In genomic region chr10:111701138-111701537, GRCm38 (mm10) we compare ENCODE assay signal across 25 mouse cellular contexts.
DNase-seq lines count a peak whose midpoint lies in the region; ATAC-seq and TF ChIP-seq lines count a peak whose summit lies in the region.
"Had no signal": no experiment of that assay in that cellular context is flagged by ENCODE, and none has a peak within 500 bp of the region (broad histone marks: within the 10 kb centered on the region; RNA-seq: fewer than 3 reads in every experiment).

No protein-coding gene starts in this region.

- no peaks in the 10 kb centered on the region for H3K27me3 ChIP-seq in intestine, embryonic 14.5 days (replicated peaks; ENCODE audit: control insufficient read depth, insufficient read depth, low read length)
- no peaks in the 10 kb centered on the region for H3K27me3 ChIP-seq in intestine, postnatal 0 days (replicated peaks; ENCODE audit: control insufficient read depth, insufficient read depth, low read length)
- H3K27me3 ChIP-seq in embryonic facial prominence, embryonic 10.5 days (replicated peaks; ENCODE audit: low read depth, poor library complexity, severe bottlenecking) = no peaks in the 10 kb centered on the region
- H3K27me3 ChIP-seq: intestine, embryonic 15.5 days; limb, embryonic 15.5 days; midbrain, embryonic 12.5 days; stomach, embryonic 15.5 days had no signal

- H3K4me2 ChIP-seq in intestine, embryonic 14.5 days (ENCODE audit: low read length) = no peak overlapping the region
- H3K4me2 ChIP-seq in intestine, postnatal 0 days (replicated peaks; ENCODE audit: low read depth) = no peak overlapping the region
- H3K4me2 ChIP-seq: intestine, embryonic 15.5 days; limb, embryonic 15.5 days; midbrain, embryonic 12.5 days; stomach, embryonic 15.5 days had no signal

- 32% methylated on average over 4 of the region's 4 CpGs for WGBS in intestine, embryonic 14.5 days
- WGBS in intestine, postnatal 0 days = 56% methylated on average over 4 of the region's 4 CpGs
- WGBS in embryonic facial prominence, embryonic 10.5 days = 67% methylated on average over 4 of the region's 4 CpGs

- no peak for TF ChIP-seq CTCF in intestine, postnatal 0 days (IDR thresholded peaks at IDR 0.05; ENCODE audit: low read depth)

- H3K9ac ChIP-seq in intestine, embryonic 14.5 days (ENCODE audit: low read length) = no peak overlapping the region
- H3K9ac ChIP-seq in intestine, postnatal 0 days (ENCODE audit: low read depth, low read length) = no peak overlapping the region
- H3K9ac ChIP-seq: forebrain, postnatal 0 days; intestine, embryonic 15.5 days; limb, embryonic 15.5 days; midbrain, embryonic 12.5 days; stomach, embryonic 15.5 days had no signal

- H3K4me1 ChIP-seq in intestine, embryonic 14.5 days (replicated peaks; ENCODE audit: control insufficient read depth, insufficient read depth, low read length) = peaks cover 10% of the 10 kb centered on the region; the same call in 1 of the 2 replicates
- no peaks in the 10 kb centered on the region for H3K4me1 ChIP-seq in intestine, postnatal 0 days (replicated peaks; ENCODE audit: control insufficient read depth, insufficient read depth, low read length)
- H3K4me1 ChIP-seq in embryonic facial prominence, embryonic 10.5 days = peaks cover 25% of the 10 kb centered on the region
- H3K4me1 ChIP-seq: intestine, embryonic 15.5 days; stomach, embryonic 15.5 days had no signal

- no peak for DNase-seq in intestine, embryonic 14.5 days (ENCODE audit: low spot score)
- peak; percentile 52 for DNase-seq in 416B (ENCODE audit: low read depth)
- DNase-seq in embryonic facial prominence, embryonic 10.5 days (ENCODE audit: low spot score) = no peak
- no peak for DNase-seq in adrenal gland, postnatal 14 days
- no peak for DNase-seq in left cerebral cortex, adult 18-20 months (ENCODE audit: low spot score in 2 of 2)
- DNase-seq: adrenal gland, postnatal 10 days; cerebellum, adult 2 months; cerebellum, postnatal 25 days; forebrain, postnatal 0 days; gastrocnemius, postnatal 36 days; heart, postnatal 4 days; kidney, adult 9 months; kidney, postnatal 4 days; left cerebral cortex, postnatal 4 days; right cerebral cortex, adult 18-20 months; right cerebral cortex, postnatal 4 days; thymus, adult 18-20 months; thymus, postnatal 4 days had no signal

- H3K9me3 ChIP-seq in intestine, embryonic 14.5 days (ENCODE audit: control insufficient read depth, low read length) = peaks cover 5% of the 10 kb centered on the region; the same call in 1 of the 2 replicates
- no peaks in the 10 kb centered on the region for H3K9me3 ChIP-seq in intestine, postnatal 0 days (ENCODE audit: control insufficient read depth)
- peaks cover 14% of the 10 kb centered on the region for H3K9me3 ChIP-seq in embryonic facial prominence, embryonic 10.5 days
- H3K9me3 ChIP-seq: intestine, embryonic 15.5 days; limb, embryonic 15.5 days had no signal

- H3K27ac ChIP-seq in intestine, embryonic 14.5 days (ENCODE audit: low read depth) = peak overlapping the region; percentile 48; the same call in 1 of the 2 replicates
- H3K27ac ChIP-seq in intestine, postnatal 0 days (ENCODE audit: low read depth, low read length) = no peak overlapping the region
- H3K27ac ChIP-seq in embryonic facial prominence, embryonic 10.5 days (replicated peaks) = peak overlapping the region; percentile 57
- H3K27ac ChIP-seq: intestine, embryonic 15.5 days; left cerebral cortex, adult 2 months; limb, embryonic 15.5 days; midbrain, embryonic 12.5 days; stomach, embryonic 15.5 days had no signal

- ATAC-seq in intestine, embryonic 14.5 days (replicated peaks; ENCODE audit: low FRiP score, low TSS enrichment, low read depth) = no peak
- no peak for ATAC-seq in intestine, postnatal 0 days
- ATAC-seq in megakaryocyte, adult 5-6 weeks (ENCODE audit: poor library complexity, severe bottlenecking) = peak; percentile 54
- ATAC-seq: forebrain, postnatal 0 days; intestine, embryonic 15.5 days had no signal

- no peaks in the 10 kb centered on the region for H3K36me3 ChIP-seq in intestine, embryonic 14.5 days (ENCODE audit: control insufficient read depth, insufficient read depth, low read length)
- no peaks in the 10 kb centered on the region for H3K36me3 ChIP-seq in intestine, postnatal 0 days (ENCODE audit: control insufficient read depth, insufficient read depth)
- no peaks in the 10 kb centered on the region; the same call in 1 of the 2 replicates for H3K36me3 ChIP-seq in embryonic facial prominence, embryonic 10.5 days (replicated peaks)
- H3K36me3 ChIP-seq: intestine, embryonic 15.5 days; limb, embryonic 15.5 days; midbrain, embryonic 12.5 days; stomach, embryonic 15.5 days had no signal

- no peak overlapping the region for H3K4me3 ChIP-seq in intestine, embryonic 14.5 days (ENCODE audit: low read depth, low read length)
- no peak overlapping the region for H3K4me3 ChIP-seq in intestine, postnatal 0 days (ENCODE audit: low read depth, low read length)
- H3K4me3 ChIP-seq in embryonic facial prominence, embryonic 10.5 days = no peak overlapping the region
- H3K4me3 ChIP-seq: intestine, embryonic 15.5 days; left cerebral cortex, adult 2 months; limb, embryonic 15.5 days; midbrain, embryonic 12.5 days; stomach, embryonic 15.5 days had no signal
